Mouse (Mus musculus) natural killer cell, adult 2 months (primary cell): ENCODE results near the gene Samd4b.
"Not testable (repeated sequence)": the region's sequence is repeated elsewhere in the genome, so short reads cannot be mapped to it uniquely, and the experiment has no call there.

Experiments
- DNase-seq, 2 experiments: peaks; one replicate each; pipeline ENCODE4 v3.0.0; 2022; ENCODE audit warnings: low spot score in 2 of 2

The Samd4b gene

DNA sequence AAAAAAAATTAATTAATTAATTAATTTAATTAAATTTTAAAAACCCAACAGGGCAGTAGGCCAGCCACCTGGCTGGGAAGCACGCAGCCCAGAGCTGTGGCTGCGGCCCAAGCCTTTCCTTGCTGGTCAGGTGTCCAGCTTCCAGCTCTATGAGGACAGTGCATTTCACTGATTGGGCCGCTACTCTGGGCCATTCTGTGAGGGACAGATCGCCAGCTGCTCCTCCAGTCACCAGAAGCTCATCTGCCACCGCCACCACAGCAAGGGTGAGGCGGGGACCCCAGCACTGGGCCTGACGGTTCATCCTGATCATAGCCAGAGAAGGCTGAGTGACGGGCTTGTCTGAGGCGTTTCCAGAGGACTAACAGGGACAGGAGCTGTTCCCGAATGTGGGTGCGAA is 36.0 kb downstream of the Samd4b start:
- DNase-seq, result no peak

DNA sequence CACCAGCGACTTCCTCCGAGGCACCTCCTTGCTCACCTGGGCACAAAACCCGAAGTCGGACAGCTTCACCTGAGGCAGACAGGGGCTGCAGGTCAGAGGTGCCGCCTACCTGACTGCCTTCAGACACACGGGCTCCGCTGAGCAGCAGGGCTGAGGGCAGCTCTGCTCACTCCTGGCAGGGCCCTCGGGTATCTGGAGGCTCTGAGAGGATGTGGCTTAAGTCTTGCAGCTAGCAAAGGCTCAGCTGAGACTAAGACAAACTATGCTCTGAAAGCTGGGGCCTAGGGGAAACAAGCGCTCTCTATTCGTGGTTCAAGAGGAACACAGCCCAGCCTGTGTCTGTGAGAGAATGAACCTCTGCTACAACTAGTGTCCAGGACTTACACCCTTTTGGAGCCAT is 37.1 kb downstream of the Samd4b start:
- DNase-seq, result no peak

DNA sequence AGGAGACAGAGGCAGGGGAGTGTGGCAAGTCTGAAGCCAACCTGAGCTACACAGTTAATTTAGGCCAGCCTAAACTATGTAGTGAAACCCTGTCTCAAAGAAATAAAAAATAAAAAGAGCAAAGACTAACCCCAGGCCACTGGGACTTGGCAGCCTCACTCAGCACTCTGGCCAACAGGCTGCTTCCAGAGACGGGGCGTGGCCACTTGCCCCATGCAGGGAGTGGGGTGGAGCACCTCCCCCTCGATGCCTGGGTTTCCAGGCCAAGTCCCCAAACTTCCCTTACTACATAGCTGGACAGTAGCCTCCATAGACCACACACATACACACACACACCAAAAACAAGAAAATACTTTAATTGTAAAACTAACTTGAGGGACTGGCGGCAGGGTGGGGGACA is 39.5 kb downstream of the Samd4b start:
- no peak for DNase-seq

DNA sequence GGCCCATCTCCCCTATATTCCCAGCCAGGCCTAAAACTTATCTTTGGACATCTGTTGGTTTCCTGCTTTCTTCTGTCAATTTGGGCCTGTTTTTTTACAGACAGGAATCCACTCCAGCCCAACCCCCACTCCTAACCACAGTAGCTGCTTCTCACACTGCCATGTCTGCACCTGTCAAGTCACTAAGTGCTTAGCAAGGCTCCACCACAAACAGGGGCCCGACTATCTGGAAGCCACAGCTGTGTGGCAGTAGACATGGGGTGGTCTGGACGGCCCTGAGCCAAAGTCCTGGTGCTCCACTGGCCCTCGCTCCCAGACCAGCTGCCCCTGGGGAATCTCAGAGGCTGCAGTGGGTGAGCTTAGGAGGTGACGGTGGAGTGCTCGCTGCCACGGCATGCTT is 40.2 kb downstream of the Samd4b start:
- DNase-seq, result no peak

DNA sequence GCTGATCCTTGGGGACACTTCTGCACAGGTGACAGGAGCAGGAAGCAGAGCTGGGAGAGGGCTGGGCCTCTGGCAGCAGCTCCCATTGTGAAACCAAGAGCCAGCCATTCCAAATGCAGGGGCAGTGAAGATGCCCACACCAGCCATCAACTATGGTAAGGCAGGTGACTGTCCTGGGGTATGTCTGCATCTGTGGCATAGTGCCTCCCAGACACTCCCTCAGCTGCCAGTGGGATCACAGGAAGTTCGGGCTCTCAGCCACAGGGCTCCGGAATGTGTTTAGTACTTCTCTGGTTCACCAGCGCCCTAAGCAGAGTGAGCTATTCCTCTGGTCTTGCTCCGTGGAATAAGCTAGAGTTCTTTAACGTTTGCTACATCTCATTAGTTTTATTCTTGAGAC is 40.9 kb downstream of the Samd4b start:
- DNase-seq, result no peak

DNA sequence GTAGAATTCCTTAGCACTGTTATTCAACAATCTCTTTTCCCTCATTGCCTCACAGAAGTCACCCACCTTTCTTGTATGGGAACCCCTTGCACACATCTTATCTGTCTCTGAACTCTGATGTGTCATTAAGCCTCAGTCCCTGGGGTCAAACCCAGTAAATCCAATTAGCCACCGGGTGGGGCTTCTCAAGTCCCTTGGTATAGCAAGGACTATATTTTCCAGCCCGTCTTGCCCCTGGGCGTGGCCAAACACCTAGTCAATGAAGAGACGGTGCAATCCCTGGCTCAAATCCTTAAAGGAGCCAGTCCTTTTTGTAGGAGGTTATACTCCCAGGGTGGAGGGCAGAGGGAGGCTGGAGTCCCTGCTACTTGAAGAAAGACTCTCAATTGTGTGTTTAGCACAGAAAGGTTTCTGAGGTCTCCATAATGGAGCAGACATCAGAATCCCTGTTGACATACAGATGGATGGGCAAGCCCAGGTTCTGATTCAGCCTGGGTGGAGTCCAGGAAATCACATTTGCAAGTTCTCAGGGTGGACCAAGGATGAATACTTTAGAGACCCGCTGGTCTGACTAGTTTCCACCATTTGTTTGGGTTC is 41.9 kb downstream of the Samd4b start:
- no peak for DNase-seq

DNA sequence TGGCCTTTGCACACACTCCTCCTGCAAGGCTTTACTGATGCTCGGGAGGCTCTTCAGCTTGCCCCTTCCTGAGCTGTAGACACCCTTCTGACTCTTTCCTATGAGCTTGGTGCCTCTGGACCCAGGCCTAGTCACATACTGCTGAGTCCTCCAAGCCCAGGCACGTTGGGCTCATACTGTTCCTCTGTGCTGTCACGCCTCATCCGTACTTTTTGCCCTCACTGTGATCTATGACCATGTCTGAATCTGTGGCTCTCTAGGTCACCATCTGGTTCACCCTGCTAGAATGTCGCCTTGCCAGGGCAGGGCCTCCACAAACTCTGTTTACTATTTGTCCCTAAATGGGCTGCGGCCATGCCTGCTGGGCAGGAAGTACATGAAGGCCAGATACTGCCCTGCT is 44.9 kb downstream of the Samd4b start:
- no peak for DNase-seq

DNA sequence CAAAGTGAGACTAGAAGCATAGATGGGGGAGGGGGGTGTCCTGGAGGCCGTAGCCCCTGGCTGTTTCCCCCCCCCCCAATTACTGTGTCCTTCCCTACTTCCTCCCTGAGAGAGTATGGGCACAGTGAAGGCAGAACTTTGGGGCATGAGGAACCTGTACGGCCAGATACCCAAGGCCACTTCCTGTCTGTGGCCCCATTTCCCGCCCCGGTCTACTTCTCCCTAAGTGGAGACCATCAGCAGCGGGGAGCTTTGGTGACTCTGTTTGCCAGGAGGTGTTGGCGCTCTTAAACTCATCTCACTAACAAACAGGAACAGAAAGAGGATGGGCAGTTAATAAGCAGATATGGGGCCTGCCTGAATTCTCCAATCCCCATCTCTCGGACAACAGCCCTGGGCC is 50.3 kb downstream of the Samd4b start:
- no peak for DNase-seq

DNA sequence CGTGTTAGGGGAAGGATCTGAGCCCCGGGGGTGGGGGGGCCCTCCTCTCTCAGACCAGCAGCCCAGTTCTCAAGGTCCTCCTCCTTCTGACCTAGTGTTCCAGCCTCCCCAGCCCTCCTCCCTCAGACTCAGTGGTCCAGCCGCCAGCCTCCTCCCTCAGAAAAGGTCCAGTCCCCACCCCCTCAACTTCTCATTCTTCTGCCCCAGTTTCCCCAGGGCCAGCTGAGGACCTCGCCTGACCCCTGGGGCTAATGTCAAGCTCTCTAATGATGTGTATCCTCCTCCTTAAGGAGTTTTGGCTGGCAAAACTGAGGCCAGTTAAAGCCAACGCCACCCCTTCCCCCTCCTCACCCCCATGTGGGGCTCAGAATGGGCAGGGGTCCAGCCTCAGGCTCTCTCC is 50.8 kb downstream of the Samd4b start, which contains the start of gene Nccrp1:
TSS of gene Nccrp1 (minus strand) at position 101 of the 400 bp plus-strand sequence.
- DNase-seq, result no peak

DNA sequence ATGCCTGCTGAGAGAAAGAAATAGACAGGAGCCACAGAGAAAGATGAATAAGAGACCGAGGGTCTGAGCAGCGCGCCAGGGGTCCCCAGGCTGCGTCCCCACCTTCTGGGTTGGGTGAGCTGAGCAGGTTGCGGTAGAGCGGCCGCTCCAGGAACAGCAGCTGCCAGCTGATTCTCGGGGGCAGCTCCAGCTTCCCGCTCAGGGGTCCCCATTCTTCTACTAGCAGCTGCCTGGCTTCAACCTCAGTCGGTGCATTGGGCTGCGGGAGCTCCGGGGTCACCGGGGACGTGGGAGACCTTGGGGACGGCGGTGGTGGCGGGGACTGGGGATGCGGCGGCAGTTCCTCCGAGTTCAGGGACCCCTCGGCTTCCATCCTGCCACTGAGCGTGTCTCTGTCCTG is 51.3 kb downstream of the Samd4b start:
- no peak for DNase-seq

DNA sequence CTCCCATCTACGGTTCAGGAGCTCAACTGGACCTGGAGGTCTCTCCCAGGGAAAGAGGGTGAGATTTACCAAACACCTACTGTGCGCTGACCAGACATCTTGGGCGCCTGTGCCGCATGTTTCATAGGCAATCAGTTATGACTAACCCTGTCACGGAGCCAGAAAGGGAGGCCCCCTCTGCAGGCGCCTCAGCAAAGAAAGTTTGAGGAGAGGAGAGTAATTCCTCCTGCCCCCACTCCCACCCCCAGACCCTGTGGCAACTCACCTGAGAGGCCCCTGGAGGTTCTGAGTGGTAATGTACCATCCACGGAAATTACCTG is 52.1 kb downstream of the Samd4b start:
- no peak for DNase-seq

DNA sequence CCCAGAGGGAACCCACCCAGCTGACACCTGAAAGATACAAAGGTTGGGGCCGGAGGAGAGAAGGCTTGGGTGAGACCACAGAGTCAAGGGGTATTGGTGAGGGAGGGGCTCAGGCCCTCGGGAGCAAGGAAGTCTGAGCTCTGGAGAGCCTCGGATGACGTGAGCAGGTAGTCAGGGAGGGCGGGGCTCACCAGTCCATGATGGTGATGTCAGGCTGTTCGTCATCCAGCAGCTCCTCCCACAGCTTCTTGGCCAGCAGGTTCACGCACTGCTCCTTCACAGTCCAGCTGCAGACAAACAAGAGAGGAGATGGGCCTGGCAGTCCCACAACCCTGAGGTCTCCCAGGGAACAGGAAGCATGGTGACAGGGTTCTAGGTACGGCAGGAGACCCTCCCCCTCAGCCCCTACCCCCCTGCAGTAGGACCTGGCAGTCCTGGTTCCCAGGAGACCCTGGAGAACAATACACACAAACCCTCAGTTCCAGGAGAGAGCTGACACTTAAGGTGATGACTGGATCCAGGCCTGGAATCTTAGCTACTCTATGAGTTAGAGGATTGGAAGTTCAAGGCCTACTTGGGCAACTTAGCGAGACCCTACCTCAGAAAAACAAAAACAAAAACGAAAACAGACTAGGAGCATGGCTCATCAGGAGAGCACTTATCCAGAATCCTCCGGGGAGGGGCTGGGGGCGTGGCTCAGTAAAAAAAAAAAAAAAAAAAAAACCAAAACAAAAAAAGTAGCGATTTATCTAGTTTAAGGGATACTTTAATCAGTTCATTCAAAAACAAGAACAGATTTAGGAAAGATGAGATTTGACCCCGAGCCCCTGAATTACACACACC is 52.7 kb downstream of the Samd4b start:
- no peak for DNase-seq

DNA sequence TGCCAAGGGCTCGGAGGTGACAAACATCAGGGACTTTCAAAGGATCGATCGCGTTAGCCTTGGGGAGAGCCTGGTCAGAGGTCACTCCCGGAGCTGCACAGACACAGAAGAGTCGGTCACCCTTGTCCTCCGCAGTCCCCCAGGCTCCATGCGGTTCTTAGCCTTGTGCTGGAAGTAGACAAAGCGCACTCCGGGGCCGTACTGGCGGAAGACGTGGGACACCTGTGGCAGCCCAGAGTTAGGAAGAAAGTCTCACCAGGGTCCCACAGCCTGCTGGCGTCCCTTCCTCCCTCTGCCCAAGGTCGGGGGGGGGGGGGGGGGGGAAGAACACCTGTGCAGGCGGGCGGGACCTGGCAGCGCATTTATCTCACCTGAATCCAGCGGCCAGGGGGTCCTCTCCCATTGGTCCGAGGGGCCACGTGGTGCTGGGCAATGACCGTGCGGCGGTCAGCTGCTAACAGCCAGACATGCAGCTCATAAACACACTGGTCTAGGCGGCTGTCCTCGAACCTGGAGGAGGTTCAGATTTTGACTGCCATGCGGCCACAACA is 53.8 kb downstream of the Samd4b start:
- DNase-seq, result no peak

DNA sequence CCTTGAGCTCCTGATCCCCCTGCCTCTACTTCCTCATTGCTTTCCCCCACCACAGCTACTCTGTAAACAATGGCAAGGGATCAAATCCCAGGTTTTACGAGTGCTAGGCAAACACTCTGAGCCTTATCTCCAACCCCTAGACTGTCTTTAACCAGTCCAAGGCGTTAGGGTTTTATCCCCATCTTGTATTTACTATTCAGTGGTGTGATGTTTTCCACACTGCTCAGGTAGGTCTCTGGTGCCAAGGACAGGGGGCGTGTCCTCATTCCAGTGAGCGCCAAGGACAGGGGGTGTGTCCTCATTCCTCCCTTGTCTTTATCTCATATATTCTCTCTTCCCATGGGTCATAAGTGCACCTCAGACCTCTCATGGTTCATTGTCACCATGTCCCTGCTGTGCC is 57.4 kb downstream of the Samd4b start, which contains the start of gene Sycn:
TSS of gene Sycn (plus strand) at position 360 of the 400 bp plus-strand sequence.
- DNase-seq, result no peak

DNA sequence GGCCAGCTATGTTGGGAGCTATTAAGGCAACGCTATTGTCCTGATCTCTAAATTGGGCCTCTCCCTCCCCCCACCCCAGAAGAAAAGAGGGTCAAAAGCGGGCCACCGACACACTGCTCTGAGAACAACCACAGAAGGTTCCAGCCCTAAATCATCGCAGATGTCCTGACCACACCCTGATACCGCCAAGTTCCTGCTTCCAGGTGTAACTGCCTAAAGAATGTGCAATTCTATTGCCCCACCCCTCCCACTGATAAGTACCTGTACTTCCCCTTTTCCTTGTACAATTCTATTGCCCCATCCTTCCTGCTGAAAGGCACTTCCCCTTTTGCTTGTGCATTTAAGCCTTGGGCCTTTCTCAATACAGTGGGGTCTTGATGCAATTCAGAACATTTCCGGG is 59.1 kb downstream of the Samd4b start:
- DNase-seq, result not testable (repeated sequence)

DNA sequence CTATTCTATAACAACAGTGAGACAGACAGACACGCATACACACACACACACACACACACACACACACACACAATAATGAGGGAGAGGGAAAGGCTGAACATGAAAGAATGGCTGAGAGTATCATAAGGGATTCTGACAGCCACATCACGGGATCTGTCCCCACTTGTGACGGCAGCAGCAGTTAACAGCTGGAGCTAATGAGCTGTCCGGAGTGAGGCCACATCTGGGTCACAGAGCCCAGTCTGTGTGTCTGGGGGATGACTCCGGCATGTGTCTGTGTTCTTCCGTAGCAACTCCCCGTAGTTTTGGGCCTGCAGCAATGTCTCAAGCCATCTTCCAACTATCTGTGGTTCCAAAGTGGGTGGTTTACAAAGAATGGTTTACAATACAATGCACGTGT is 65.9 kb downstream of the Samd4b start:
- DNase-seq, result no peak

DNA sequence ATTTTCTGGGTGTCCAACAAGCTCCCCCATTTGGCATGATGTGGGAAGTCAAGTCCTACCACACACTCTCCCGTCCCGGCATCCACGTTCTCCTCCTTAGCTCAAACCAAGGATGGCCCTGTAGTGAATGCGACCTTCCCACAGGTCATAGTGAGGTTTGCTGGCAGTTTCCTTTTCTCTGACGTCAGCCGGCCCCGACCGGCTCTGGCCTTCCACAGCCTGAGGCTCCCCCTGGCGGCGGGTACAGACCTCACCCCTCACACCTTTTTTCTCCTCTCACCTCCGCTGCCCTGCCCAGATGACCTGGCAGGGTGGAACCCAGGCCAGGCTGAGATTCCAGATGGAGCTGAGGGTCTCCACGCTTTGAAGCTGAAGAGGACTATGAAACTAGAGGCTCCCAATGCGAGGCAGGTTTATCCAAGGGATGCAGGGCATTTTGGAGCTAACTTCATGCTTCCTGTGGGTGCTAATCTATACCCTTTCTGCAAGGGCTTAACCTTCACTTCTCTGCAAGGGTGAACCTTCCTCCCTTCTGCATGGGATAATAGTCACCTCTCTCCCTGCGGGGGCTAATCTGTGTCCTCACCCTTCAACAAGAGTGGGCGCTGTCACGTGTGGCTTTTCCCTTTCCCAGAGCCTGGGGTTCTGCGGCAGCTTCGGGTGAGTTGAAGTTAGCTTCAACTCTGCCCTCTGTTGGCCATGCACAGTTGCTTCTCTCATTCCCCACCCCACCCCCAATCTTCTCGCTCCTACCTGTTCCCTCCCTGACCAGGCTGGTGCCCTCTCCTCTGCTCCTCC is 69.8 kb downstream of the Samd4b start:
- DNase-seq, result peak; percentile 83 to 89

DNA sequence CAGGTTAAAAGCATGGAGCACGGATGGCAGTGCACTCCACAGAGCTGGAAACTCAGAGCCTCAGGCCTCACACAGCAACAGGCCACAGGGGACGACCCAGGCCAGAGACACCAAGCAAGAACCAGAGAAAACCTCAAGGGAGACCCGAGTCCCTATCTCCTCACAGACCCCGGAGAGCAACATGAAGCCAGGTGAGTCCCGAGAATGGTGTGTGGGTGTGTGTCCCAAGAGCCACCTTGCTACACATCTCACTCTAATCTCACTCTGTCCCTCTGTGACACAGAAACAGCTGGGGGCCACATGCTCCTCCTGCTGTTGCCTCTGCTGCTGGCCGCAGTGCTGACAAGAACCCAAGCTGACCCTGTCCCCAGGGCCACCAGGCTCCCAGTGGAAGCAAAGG is 75.4 kb downstream of the Samd4b start, which contains the start of gene Ifnl3:
TSS of gene Ifnl3 (plus strand) at position 301 of the 400 bp plus-strand sequence.
- DNase-seq, result not testable (repeated sequence)

DNA sequence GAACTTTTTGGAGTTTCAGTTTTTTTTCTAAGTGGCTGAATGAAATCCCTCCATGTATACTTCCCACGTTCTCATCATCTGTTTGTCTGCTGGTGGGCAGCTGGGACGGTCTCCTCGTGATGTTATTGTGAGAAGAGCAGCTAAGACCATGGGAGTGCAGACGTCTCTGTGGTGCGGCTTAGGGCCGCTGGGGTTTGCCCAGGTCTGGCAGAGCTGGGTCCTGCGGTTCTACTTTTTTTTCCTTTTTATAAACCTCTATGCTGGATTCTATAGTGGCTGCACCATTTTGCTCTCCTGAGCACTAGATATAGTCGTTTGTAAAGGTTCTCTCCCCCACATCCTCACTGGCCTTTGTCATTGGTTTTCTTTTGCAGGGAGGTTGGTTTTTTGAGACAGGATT is 86.5 kb downstream of the Samd4b start:
- no peak for DNase-seq

DNA sequence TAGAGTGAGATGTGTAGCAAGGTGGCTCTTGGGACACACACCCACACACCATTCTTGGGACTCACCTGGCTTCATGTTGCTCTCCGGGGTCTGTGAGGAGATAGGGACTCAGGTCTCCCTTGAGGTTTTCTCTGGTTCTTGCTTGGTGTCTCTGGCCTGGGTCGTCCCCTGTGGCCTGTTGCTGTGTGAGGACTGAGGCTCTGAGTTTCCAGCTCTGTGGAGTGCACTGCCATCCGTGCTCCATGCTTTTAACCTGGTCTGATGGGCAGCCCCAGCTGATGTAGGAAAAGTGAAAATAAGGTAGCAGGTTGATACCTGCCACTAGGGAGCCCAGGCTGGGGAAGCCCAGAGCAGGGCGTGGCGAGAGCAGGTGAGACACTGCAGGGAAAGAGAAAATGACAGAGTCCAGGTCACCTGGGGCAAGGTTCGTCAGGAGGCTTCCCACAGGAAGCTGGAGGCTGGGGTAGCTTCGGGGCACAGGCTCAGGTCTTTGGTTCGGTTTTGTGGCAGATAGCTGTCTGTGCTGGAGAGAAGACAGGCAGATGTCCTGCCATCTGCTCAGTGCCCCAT is 87.5 kb downstream of the Samd4b start, which contains the start of gene Ifnl2:
TSS of gene Ifnl2 (minus strand) at position 51 of the 570 bp plus-strand sequence.
- not testable (repeated sequence) for DNase-seq

DNA sequence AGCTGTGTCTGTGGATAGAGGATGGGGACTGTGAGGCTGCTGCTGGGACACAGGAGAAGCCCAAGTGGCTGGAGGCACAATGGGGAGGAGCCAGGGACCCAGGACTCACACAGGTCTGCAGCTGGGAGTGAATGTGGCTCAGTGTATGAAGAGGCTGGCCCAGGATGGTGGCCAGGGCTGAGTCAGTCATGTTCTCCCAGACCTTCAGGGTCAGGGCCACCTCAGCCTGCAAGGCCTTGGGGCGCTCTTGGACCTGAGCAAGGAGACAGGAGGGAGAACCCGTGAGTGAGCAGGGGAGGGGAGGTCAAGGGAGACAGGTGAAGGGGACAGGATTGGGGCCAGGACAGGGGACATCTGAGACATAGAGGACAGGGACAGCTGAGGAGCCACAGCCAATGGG is 88.8 kb downstream of the Samd4b start:
- not testable (repeated sequence) for DNase-seq

DNA sequence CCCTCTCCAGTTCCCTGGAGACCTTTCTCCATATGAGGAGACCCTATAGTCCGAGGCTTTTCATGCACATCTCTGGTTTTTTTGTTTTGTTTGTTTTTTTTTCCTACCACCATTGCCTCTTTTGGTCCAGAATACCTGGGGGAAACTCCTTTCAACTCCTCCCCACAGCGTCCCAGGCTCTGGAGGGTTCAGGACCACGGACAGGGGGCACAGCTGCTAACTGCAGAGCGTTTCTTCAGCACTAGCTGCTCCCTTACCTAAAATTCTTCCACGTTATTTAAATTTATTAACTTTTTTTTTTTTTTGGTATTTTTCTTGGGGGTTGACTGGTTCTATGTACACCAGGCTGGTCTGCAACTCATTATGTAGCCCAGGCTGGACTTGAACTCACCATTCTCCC is 92.4 kb downstream of the Samd4b start:
- DNase-seq, result no peak
